Mouse (Mus musculus): ENCODE results near the gene Olfr311.

The Olfr311 gene

GRCm38 (mm10) chr11:58883756-58884155, 44.7 kb downstream of the Olfr311 start:
- no peak for DNase-seq (ENCODE audit: low spot score)

DNA sequence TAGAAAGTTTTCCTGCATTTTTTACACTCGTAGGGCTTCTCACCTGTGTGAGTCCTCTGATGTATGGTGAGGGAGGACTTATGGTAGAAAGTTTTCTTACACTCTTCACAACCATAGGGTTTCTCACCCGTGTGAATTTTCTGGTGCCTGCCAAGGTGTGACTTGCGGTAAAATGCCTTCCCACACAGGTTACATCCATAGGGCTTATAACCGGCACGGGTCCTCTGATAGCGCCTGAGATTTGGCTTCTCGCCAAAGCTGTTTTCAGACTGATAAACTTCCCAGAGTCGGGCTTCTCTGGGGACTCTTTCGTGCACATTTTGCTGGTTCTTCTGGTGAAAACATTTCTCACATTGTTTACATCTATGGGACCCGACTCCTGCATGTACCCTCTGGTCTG, 51.5 kb downstream of the Olfr311 start:
- DNase-seq (ENCODE audit: low spot score): no peak
